Mouse (Mus musculus) hindbrain, embryonic 16.5 days (tissue): ENCODE measurements around the gene Fance. TPM values are rescaled to one million over a fixed set of nuclear protein-coding genes. Genes with fewer than 3 reads are reported as not detected.

ENCODE experiments used
- ATAC-seq: fragments of 200-750 bp; cut with Nextera tagmentation; 2 replicates; pipeline ENCODE4 v1.8.0; 2017; ENCODE audit warnings: moderate TSS enrichment, moderate library complexity
- H3K27ac ChIP-seq: fragments of 300-500 bp; sonication (generic); 2 replicates; pipeline ENCODE4 v1.5.1; 2014; ENCODE audit warnings: low read depth, mild to moderate bottlenecking, control low read depth, low read length, moderate library complexity
- H3K27me3 ChIP-seq: fragments of 300-500 bp; sonication (generic); replicated peaks from 2 replicates; pipeline ENCODE4 v1.6.1; 2014; ENCODE audit warnings: low read length; ENCODE audit not compliant: control insufficient read depth, insufficient read depth
- H3K36me3 ChIP-seq: fragments of 300-500 bp; sonication (generic); 2 replicates; pipeline ENCODE4 v1.6.1; 2014; ENCODE audit warnings: mild to moderate bottlenecking, low read length, moderate library complexity, mixed read lengths; ENCODE audit not compliant: control insufficient read depth, insufficient read depth
- H3K4me1 ChIP-seq: fragments of 300-500 bp; sonication (generic); 2 replicates; pipeline ENCODE4 v1.6.1; 2014; ENCODE audit warnings: low read depth, low read length; ENCODE audit not compliant: control insufficient read depth, insufficient read depth
- H3K4me2 ChIP-seq: fragments of 300-500 bp; sonication (generic); 2 replicates; pipeline ENCODE4 v1.6.1; 2014; ENCODE audit warnings: mild to moderate bottlenecking, low read length, control low read depth, moderate library complexity
- H3K4me3 ChIP-seq: fragments of 300-500 bp; sonication (generic); 2 replicates; pipeline ENCODE4 v1.5.1; 2014; ENCODE audit warnings: mild to moderate bottlenecking, low read length, control low read depth, moderate library complexity
- H3K9ac ChIP-seq: fragments of 300-500 bp; sonication (generic); 2 replicates; pipeline ENCODE4 v1.6.1; 2014; ENCODE audit warnings: low read depth, mild to moderate bottlenecking, control low read depth, low read length, moderate library complexity
- H3K9me3 ChIP-seq: fragments of 300-500 bp; sonication (generic); 2 replicates; pipeline ENCODE4 v1.6.1; 2014; ENCODE audit warnings: mild to moderate bottlenecking, low read length, moderate library complexity; ENCODE audit not compliant: control insufficient read depth
- WGBS: fragments of 180-500 bp; shearing (Covaris S2); extraction: QIAGEN DNeasy Blood & Tissue Kit; methylation state at CpG from one replicate; pipeline ENCODE4 v1.1.7; 2014; 5-methylcytosine and 5-hydroxymethylcytosine counted together
- polyA plus RNA-seq: library from polyadenylated mRNA; unstranded; fragments of >200 nt; fragmentation: Nextera tagmentation; extraction: Ambion mirVana; gene quantifications from 2 replicates; pipeline ENCODE4 v1.2.1, GENCODE M21; 2015

Gene Fance
- polyA plus RNA-seq, 1 experiment from 2014 or later: 25.0 TPM

DNA sequence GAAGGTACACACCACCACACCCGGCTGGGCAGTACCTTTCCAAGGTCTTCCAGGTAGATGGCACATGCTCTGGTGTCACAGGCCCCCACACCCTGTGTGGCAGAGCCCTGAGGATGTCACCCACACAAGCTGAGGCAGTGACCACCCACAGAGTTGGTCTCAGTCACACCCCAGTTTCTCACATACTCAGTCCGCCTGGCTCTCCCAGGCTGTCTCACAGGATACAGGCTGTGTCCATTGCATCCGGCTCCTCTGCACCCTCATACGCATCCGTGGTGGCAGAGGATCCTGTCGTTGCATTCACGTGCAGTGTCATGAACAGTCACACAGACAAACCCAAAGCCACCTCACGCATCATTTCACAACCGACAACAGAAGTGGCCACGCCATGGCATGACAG lies 34.0 kb downstream of the Fance start:
- H3K27ac ChIP-seq: no peak overlapping the region
- WGBS: 86% methylated on average over 10 of the region's 10 CpGs
- H3K9ac ChIP-seq: no peak overlapping the region
- H3K27me3 ChIP-seq: peaks cover 12% of the 10 kb centered on the region
- no peaks in the 10 kb centered on the region for H3K36me3 ChIP-seq
- H3K4me1 ChIP-seq: peaks cover 18% of the 10 kb centered on the region
- no peaks in the 10 kb centered on the region for H3K9me3 ChIP-seq
- H3K4me3 ChIP-seq: no peak overlapping the region
- no peak overlapping the region for H3K4me2 ChIP-seq
- no peak for ATAC-seq

DNA sequence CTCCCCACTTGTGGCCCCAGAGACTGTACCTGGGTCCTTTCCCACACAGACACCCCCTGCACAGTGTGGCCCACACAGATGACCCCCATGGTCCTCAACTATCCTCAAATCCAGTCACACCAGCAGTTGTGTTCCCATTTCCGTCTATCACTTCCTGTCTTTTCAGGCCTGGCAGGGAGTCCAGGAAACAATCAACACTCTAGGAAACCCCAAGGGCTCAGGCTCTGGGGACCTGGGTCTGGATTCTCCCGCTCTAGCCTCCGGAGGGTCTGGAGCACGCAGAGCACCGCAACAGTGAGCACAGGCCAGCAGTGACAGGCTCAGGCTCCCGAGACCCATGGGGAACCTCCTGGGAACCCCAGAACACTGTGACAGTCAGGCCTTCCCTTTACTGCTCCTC lies 34.9 kb downstream of the Fance start:
- no peaks in the 10 kb centered on the region for H3K9me3 ChIP-seq
- no peak overlapping the region for H3K9ac ChIP-seq
- H3K36me3 ChIP-seq: no peaks in the 10 kb centered on the region
- no peak overlapping the region for H3K4me2 ChIP-seq
- peaks cover 15% of the 10 kb centered on the region for H3K27me3 ChIP-seq
- no peak overlapping the region for H3K4me3 ChIP-seq
- 53% methylated on average over 6 of the region's 6 CpGs for WGBS
- no peak overlapping the region for H3K27ac ChIP-seq
- peaks cover 18% of the 10 kb centered on the region for H3K4me1 ChIP-seq
- ATAC-seq: no peak

DNA sequence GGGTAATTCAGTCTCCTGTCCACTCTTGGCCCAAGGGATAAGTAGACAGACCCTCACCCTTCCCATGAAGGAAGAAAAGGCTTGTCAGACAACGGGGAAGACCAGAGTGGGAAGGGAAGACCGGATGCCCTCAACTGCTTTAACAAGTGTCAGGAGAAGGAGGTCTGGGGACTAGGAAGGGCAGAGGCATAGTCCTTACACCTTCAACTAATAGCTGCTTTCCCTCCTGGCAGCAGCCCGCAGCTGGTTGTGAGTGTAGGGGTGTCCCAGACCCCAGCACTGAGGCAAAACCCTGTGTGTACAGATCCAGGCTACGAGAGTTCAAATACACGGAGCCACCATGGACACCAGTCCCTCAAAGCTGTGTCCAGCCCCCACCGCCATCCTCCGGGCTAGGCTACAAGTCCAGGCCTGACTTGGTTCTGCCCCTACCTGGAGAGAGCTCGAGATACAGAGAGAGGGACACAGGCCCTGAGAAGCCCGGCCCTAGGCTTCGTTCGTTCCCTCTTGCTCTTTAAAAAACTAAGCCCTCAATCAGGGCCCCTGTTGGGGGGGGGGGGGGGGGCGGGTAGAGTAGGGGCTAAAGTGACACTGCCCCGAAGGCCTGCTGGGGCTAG lies 36.1 kb downstream of the Fance start:
- Histone ChIP-seq H3K4me3 (peak overlapping the region; percentile 66), H3K27ac (no peak overlapping the region), H3K9ac (peak overlapping the region; percentile 73), H3K4me2 (peak overlapping the region; percentile 92), H3K9me3 (no peaks in the 10 kb centered on the region), H3K4me1 (peaks cover 18% of the 10 kb centered on the region), H3K36me3 (no peaks in the 10 kb centered on the region), H3K27me3 (peaks cover 15% of the 10 kb centered on the region)
- 17% methylated on average over 11 of the region's 13 CpGs for WGBS
- ATAC-seq: no peak

DNA sequence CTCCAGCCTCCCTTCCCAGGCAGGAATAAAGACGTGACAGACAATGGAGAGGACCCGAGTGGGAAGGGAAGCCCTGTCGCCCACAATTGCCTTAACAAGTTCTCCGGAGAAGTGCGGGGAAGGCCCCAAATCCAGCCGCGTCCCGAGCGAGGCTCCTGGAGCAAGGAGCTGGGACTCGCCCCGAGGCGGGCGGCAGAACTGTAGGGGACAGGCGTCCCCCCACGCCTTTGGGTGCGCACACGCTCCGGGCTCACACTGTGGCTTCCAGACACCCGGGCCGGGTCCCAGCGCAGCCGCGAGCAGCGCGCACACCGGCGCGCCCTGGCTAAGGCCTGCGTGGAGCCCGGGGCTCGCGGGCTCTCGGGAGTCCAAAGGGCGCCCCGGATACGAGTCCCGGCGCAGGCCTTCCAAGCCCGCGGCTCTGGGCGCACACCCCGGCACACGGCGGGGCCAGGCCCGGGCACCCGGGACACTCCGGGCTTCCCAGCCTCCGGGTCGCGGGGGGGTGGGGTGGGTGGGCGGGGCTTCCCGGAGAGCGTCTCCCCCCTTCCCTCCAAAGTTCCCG lies 36.7 kb downstream of the Fance start:
- peak overlapping the region; percentile 73 for H3K9ac ChIP-seq
- peak; percentile 32 for ATAC-seq
- peak overlapping the region; percentile 66 for H3K4me3 ChIP-seq
- no peaks in the 10 kb centered on the region for H3K9me3 ChIP-seq
- H3K4me2 ChIP-seq: peak overlapping the region; percentile 92
- no peaks in the 10 kb centered on the region for H3K36me3 ChIP-seq
- H3K27me3 ChIP-seq: peaks cover 15% of the 10 kb centered on the region
- peak overlapping the region; percentile 57; the same call in 1 of the 2 replicates for H3K27ac ChIP-seq
- under 1% methylated on average over 35 of the region's 54 CpGs for WGBS
- peaks cover 18% of the 10 kb centered on the region for H3K4me1 ChIP-seq

DNA sequence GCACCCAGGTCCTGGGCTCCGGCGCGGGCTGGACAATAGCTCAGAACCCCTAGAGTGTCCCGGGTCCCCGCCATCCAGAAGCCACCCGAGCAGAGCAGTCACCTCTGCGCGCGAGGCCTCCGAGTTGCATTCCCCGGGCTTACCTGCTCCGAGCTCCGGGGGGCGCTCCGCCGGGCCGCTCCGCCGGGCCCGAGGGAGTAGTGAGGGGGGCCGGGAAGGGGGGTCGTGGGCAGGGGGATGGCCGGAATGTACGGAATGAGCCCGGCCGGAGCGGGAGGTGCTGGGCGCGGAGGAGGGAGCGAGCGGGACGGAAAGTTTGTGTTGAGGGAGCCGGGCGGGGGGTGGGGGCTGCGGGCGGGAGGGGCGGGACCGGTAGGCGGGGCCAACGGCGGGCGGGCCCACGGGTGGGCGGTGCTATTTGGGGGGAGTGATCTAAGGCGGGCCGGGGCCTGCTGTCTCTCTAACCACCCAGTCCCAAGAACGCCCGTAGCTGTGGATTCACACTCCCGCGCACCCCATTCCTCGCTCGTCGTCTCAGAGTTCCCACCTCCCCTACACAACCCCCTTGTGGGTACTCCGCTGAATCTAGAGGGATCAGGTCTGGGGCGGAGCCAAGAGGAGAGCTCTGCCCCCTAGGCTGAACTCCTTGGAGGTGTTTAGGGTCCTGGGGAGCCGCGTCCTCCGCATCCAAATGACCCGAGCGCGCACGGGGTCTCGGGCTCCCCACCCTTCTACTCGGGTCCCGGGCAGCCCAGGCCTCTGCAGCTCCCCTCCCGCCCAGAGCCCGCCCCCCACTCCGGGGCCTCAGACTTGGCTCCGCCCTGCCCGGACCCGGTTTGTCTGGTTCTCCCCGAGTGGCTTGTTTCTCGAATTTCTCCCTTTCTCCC lies 37.4 kb downstream of the Fance start, which contains the start of gene Tead3:
Gene Tead3, minus strand, starts transcription at position 352 of the 887 bp plus-strand sequence.
- Histone ChIP-seq H3K27ac (peak within 1 kb of the TSS; percentile 57), H3K36me3 (no peaks in the 10 kb centered on the region), H3K4me1 (peaks cover 13% of the 10 kb centered on the region), H3K4me2 (peak within 1 kb of the TSS; percentile 92), H3K9ac (peak within 1 kb of the TSS; percentile 73), H3K9me3 (no peaks in the 10 kb centered on the region), H3K27me3 (peaks cover 15% of the 10 kb centered on the region), H3K4me3 (peak within 1 kb of the TSS; percentile 66)
- WGBS: under 1% methylated on average over 52 of the region's 73 CpGs
- peak; percentile 78 for ATAC-seq

DNA sequence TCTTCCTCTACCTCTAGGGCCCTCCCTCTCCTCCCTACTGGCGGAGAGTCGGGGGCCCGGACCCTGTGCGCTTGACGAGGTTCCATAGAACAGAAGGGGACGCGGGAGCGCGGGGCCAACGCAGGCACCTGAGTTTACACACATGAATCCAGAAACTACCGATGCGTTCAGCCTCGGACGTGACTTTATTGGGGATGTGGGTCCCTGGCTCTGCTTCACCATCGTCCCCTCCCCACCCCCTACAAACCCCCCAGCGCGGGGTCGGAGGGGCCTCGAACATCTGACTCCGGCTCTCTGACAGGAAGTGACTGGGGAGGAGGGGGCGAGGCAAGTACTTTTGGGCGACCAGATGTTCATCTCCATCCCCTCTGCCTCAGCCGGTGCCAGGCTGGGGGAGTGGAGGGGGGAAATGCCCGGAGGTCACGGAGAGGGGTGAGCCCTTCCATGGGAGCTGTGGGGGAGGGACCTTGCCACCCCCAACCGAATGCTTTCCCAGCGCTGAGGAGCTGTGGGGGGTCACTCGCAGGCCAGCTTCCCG lies 38.1 kb downstream of the Fance start:
- Histone ChIP-seq H3K4me3 (peak overlapping the region; percentile 66), H3K27me3 (peaks cover 15% of the 10 kb centered on the region), H3K9me3 (no peaks in the 10 kb centered on the region), H3K9ac (peak overlapping the region; percentile 73), H3K4me2 (peak overlapping the region; percentile 92), H3K4me1 (peaks cover 9% of the 10 kb centered on the region; the same call in 1 of the 2 replicates), H3K27ac (no peak overlapping the region; the same call in 1 of the 2 replicates), H3K36me3 (no peaks in the 10 kb centered on the region)
- no peak; the same call in 1 of the 2 replicates for ATAC-seq
- under 1% methylated on average over 29 of the region's 29 CpGs for WGBS

DNA sequence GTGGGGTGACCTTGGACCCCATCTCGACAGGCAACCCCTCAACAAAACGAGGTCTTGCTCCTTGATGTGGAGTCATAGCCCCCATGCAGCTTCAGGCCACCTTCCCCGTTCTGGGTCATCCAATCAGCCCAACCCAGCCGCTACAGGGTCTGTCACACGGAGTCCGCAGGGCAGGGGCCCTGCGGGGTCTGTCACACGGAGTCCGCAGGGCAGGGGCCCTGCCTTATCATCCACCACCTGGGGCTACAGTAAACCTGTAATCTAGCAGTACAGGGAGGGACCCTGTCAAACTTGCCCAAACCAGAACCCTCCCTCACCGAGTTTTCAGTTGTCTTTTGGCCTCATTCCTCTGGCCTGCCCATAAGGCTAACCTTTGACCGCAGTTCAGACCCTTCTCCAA lies 38.7 kb downstream of the Fance start:
- H3K9ac ChIP-seq: no peak overlapping the region
- ATAC-seq: no peak
- WGBS: 11% methylated on average over 11 of the region's 11 CpGs
- peaks cover 9% of the 10 kb centered on the region; the same call in 1 of the 2 replicates for H3K4me1 ChIP-seq
- H3K9me3 ChIP-seq: no peaks in the 10 kb centered on the region
- no peak overlapping the region for H3K4me3 ChIP-seq
- H3K36me3 ChIP-seq: no peaks in the 10 kb centered on the region
- H3K27ac ChIP-seq: no peak overlapping the region
- no peak overlapping the region for H3K4me2 ChIP-seq
- H3K27me3 ChIP-seq: peaks cover 15% of the 10 kb centered on the region

DNA sequence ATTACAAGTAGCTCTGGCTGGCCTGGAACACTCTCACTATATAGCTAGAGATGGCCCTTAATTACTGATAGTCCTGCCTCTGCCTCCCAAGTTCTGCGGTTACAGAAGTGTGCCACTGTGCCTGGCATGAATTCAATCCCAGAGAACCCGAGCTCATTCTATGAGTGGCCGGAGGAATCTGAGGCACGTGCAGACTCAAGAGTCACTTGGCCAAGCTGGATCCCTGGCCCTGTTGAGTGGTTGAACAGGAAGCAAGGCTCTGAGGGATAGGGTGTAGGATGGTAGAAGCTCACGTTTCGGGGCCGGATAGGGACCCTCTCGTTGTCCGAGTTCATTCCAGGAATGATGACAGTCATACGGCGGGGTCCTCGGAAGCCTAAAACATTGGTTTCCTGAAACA lies 42.6 kb downstream of the Fance start:
- H3K4me2 ChIP-seq: no peak overlapping the region
- H3K4me1 ChIP-seq: no peaks in the 10 kb centered on the region; the same call in 1 of the 2 replicates
- H3K27ac ChIP-seq: no peak overlapping the region
- 88% methylated on average over 12 of the region's 12 CpGs for WGBS
- H3K9me3 ChIP-seq: no peaks in the 10 kb centered on the region
- no peak overlapping the region for H3K9ac ChIP-seq
- H3K27me3 ChIP-seq: peaks cover 22% of the 10 kb centered on the region
- no peak for ATAC-seq
- no peak overlapping the region for H3K4me3 ChIP-seq
- H3K36me3 ChIP-seq: no peaks in the 10 kb centered on the region
